Mouse (Mus musculus): ENCODE data around the gene S100g. TPM values are rescaled to one million over a fixed set of nuclear protein-coding genes. Genes with fewer than 3 reads are reported as not detected.

Gene S100g
- polyA plus RNA-seq (2017; shearing (Covaris generic)) = 0.82 TPM

DNA sequence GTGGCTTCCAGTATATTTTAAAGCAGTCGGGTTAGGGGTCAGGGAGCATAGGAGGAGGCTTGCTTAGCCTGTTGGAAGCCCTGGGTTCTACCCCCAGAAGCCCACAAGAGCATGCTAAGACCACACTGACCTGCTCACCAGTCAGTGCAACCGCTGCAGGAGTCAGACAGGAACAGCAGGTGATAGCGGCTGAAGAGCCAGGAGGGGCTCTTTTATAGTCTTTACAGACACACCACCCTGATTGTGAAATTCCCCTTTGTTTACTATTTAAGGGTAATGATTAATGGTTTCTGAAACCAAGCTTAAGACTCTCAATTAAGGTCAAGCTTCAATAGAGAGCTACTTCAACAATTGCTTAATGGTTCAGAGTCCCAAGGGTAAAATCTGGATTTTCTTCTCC is at the start of gene S100g:
Gene S100g (minus strand): TSS at position 217 of the 400 bp plus-strand sequence.

Other genes with a start within 250 kb of the S100g start
- gene Rbbp7, start 204.2 kb downstream of the S100g start, polyA plus RNA-seq (2017; shearing (Covaris generic)) = 310 TPM
- gene Txlng, start 135.1 kb downstream of the S100g start, polyA plus RNA-seq (2017; shearing (Covaris generic)) = 16.4 TPM
- 21.1 TPM for gene Syap1, start 76.2 kb downstream of the S100g start, polyA plus RNA-seq (2017; shearing (Covaris generic))
- 289 TPM for gene Ctps2, start 63.4 kb downstream of the S100g start, polyA plus RNA-seq (2017; shearing (Covaris generic))